Mouse (Mus musculus): ENCODE measurements around the gene Ccdc43.

- no peak for TF ChIP-seq POLR2A (IDR thresholded peaks at IDR 0.05; ENCODE audit: low read depth, low read length)
- TF ChIP-seq CTCF (IDR thresholded peaks at IDR 0.05; ENCODE audit: extremely low read depth, insufficient read length, insufficient replicate concordance, low read depth, low read length), result no peak
These were observed 51.4 kb downstream of the Ccdc43 start for GRCm38 (mm10) chr11:102646226-102646625.
